Mouse (Mus musculus): Measurements from ENCODE around the gene Tmtc2. TPM values are rescaled to one million over a fixed set of nuclear protein-coding genes. Genes with fewer than 3 reads are reported as not detected.

Gene Tmtc2
- polyA plus RNA-seq, 1 experiment from 2014 or later = 5.4 TPM

DNA sequence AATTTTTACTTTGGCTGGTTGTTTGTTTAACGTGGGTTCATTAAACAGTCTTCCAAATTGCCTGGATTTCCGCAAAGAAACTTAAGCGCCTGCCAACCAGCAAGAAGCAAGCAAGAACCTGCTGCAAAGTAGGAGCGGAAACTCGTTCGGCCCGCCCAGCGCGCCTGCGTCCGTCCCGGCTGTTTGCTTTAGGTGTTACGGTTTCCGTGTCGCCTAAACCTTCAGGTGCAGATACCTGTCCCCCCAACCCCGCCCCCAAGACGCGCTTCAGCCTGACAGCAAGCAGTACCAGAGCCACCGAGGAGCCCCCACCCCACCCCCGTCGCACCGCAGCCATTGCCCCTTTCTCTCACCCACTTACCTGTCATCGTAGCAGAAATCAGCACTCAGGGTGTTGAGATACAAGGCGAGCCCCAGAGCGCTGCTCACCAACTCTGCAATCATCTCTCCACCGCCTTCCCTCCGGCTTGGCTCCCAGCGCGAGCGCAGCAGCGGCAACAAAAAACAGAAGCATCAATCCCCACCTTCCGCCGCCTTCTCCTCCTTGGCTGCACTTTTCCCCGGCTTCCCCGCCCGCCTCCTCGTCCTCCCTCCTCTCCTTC lies 844 bp downstream of the Tmtc2 start:
- under 1% methylated on average over 37 of the region's 37 CpGs for WGBS
- ATAC-seq = peak; percentile 18
- Histone ChIP-seq H3K4me3 (ENCODE audit: low read length) (peak overlapping the region; percentile 79), H3K4me2 (ENCODE audit: low read depth, low read length) (peak overlapping the region; percentile 93), H3K36me3 (ENCODE audit: control insufficient read depth, insufficient read depth, low read length) (no peaks in the 10 kb centered on the region), H3K4me1 (ENCODE audit: control insufficient read depth, insufficient read depth, low read length) (peaks cover 5% of the 10 kb centered on the region), H3K9me3 (ENCODE audit: control insufficient read depth, low read length) (no peaks in the 10 kb centered on the region), H3K9ac (ENCODE audit: low read depth, low read length) (peak overlapping the region; percentile 82), H3K27me3 (replicated peaks; ENCODE audit: control insufficient read depth, insufficient read depth, low read length) (no peaks in the 10 kb centered on the region), H3K27ac (ENCODE audit: low read length) (peak overlapping the region; percentile 88)

GRCm38 (mm10) chr10:105572829-105573228 lies 1.4 kb downstream of the Tmtc2 start:
- Histone ChIP-seq H3K36me3 (ENCODE audit: control insufficient read depth, insufficient read depth, low read length) (no peaks in the 10 kb centered on the region), H3K4me2 (ENCODE audit: low read depth, low read length) (peak overlapping the region; percentile 93), H3K9me3 (ENCODE audit: control insufficient read depth, low read length) (no peaks in the 10 kb centered on the region), H3K27ac (ENCODE audit: low read length) (no peak overlapping the region), H3K4me1 (ENCODE audit: control insufficient read depth, insufficient read depth, low read length) (no peaks in the 10 kb centered on the region), H3K4me3 (ENCODE audit: low read length) (peak overlapping the region; percentile 79), H3K9ac (ENCODE audit: low read depth, low read length) (peak overlapping the region; percentile 82; the same call in 1 of the 2 replicates), H3K27me3 (replicated peaks; ENCODE audit: control insufficient read depth, insufficient read depth, low read length) (no peaks in the 10 kb centered on the region)
- WGBS = 2% methylated on average over 16 of the region's 16 CpGs
- no peak for ATAC-seq

DNA sequence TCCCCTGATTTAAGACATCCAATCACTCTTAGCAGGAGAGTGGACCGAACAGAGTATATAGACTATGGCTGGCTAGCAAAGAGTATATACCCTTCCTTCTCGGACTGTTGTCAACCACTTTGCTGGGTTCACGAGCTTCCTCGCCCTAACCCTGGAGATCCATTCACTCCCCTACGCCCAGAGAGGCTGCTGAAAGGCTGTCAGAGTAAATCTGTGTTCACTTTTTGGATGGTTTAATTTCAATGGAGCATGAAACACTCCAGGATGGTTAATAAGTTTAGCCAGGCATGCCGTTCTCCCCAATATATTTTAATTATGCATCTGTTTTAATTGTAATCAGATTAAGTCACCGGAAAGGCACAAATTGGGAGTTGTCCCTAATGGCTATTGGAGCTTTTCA lies 1.9 kb downstream of the Tmtc2 start:
- no peaks in the 10 kb centered on the region for H3K4me1 ChIP-seq (ENCODE audit: control insufficient read depth, insufficient read depth, low read length)
- H3K27ac ChIP-seq (ENCODE audit: low read length) = no peak overlapping the region
- H3K27me3 ChIP-seq (replicated peaks; ENCODE audit: control insufficient read depth, insufficient read depth, low read length) = no peaks in the 10 kb centered on the region
- 65% methylated on average over 7 of the region's 7 CpGs for WGBS
- H3K9ac ChIP-seq (ENCODE audit: low read depth, low read length) = no peak overlapping the region
- H3K4me2 ChIP-seq (ENCODE audit: low read depth, low read length) = peak overlapping the region; percentile 93
- peak overlapping the region; percentile 79 for H3K4me3 ChIP-seq (ENCODE audit: low read length)
- ATAC-seq = no peak
- H3K36me3 ChIP-seq (ENCODE audit: control insufficient read depth, insufficient read depth, low read length) = no peaks in the 10 kb centered on the region
- no peaks in the 10 kb centered on the region for H3K9me3 ChIP-seq (ENCODE audit: control insufficient read depth, low read length)

DNA sequence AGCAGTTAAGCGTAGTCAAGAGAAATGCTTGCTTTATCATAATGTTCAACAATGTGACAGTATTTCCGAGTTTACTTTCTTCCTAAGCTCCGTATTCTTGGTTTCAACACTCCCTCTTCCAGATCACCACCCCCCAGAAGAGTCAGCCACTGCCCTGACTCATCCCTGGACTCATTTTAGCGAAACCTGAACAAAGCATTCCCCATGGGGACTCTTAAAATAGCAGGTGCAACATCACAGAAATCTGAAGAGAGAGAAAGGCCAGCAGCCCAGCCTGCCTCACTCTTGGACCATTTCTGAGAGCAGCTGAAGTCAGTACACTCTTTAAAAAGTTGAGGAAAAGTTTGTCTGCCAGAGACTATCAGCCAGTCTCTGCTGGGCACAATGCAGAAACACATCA lies 2.4 kb downstream of the Tmtc2 start:
- Histone ChIP-seq H3K9me3 (ENCODE audit: control insufficient read depth, low read length) (no peaks in the 10 kb centered on the region), H3K9ac (ENCODE audit: low read depth, low read length) (no peak overlapping the region), H3K4me2 (ENCODE audit: low read depth, low read length) (peak overlapping the region; percentile 93), H3K4me1 (ENCODE audit: control insufficient read depth, insufficient read depth, low read length) (no peaks in the 10 kb centered on the region), H3K27me3 (replicated peaks; ENCODE audit: control insufficient read depth, insufficient read depth, low read length) (no peaks in the 10 kb centered on the region), H3K27ac (ENCODE audit: low read length) (no peak overlapping the region), H3K36me3 (ENCODE audit: control insufficient read depth, insufficient read depth, low read length) (no peaks in the 10 kb centered on the region), H3K4me3 (ENCODE audit: low read length) (peak overlapping the region; percentile 29)
- ATAC-seq = no peak
- WGBS = 56% methylated on average over 4 of the region's 4 CpGs

- 0 out of 2 replicates have a peak overlapping the region, but pooled peaks have one; percentile 9 for H3K4me2 ChIP-seq (ENCODE audit: low read depth, low read length)
Measured at GRCm38 (mm10) chr10:105571019-105571418, 3.2 kb downstream of the Tmtc2 start.

GRCm38 (mm10) chr10:105569573-105569972 lies 4.7 kb downstream of the Tmtc2 start:
- Histone ChIP-seq H3K4me2 (ENCODE audit: low read depth, low read length) (no peak overlapping the region), H3K9ac (ENCODE audit: low read depth, low read length) (no peak overlapping the region), H3K4me3 (ENCODE audit: low read length) (no peak overlapping the region), H3K27ac (ENCODE audit: low read length) (no peak overlapping the region), H3K4me1 (ENCODE audit: control insufficient read depth, insufficient read depth, low read length) (no peaks in the 10 kb centered on the region), H3K27me3 (replicated peaks; ENCODE audit: control insufficient read depth, insufficient read depth, low read length) (no peaks in the 10 kb centered on the region), H3K36me3 (ENCODE audit: control insufficient read depth, insufficient read depth, low read length) (no peaks in the 10 kb centered on the region), H3K9me3 (ENCODE audit: control insufficient read depth, low read length) (no peaks in the 10 kb centered on the region)
- WGBS = 60% methylated on average over 4 of the region's 4 CpGs
- no peak for ATAC-seq

More at GRCm38 (mm10) chr10:105571019-105571418, 3.2 kb downstream of the Tmtc2 start:
- no peaks in the 10 kb centered on the region for H3K4me1 ChIP-seq (ENCODE audit: control insufficient read depth, insufficient read depth, low read length)
- H3K9me3 ChIP-seq (ENCODE audit: control insufficient read depth, low read length) = no peaks in the 10 kb centered on the region
- H3K4me3 ChIP-seq (ENCODE audit: low read length) = no peak overlapping the region
- no peaks in the 10 kb centered on the region for H3K27me3 ChIP-seq (replicated peaks; ENCODE audit: control insufficient read depth, insufficient read depth, low read length)
- WGBS = 82% methylated on average over 8 of the region's 8 CpGs
- no peak overlapping the region for H3K9ac ChIP-seq (ENCODE audit: low read depth, low read length)
- H3K36me3 ChIP-seq (ENCODE audit: control insufficient read depth, insufficient read depth, low read length) = no peaks in the 10 kb centered on the region
- H3K27ac ChIP-seq (ENCODE audit: low read length) = no peak overlapping the region
- ATAC-seq = no peak

DNA sequence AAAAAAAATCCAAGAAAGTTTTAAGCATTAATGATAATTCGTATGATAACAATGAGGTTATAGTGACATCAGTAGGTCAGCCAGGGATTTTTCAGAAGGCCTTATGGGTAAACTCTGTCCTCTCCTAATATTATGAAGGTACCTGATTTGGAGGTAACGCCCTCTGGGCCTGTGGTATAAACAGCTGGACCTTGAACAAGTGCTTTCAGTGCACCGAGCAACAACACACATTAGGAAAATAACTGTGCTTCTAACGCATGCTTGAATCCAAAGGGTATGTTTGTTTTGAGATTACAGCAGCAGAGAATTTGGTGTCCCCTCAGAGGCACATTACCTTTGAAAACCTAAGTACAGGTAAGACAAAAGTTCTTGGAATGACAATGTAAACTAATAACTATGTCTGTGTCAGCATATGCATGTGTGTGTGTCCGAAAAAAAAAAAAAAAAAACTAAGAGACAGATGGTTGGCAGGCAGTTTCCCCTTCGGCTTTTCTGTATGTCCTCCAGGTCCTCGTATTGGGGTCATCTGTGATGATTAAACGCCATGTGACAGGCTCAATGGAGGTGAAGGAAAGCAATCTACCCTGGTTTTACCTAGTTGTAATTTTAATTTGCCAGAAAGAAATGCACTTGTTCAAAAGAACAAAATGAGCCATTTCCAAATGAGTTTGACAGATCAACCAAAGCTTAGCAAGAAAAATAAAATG lies 6.3 kb downstream of the Tmtc2 start:
- Histone ChIP-seq H3K36me3 (ENCODE audit: control insufficient read depth, insufficient read depth, low read length) (no peaks in the 10 kb centered on the region), H3K9me3 (ENCODE audit: control insufficient read depth, low read length) (no peaks in the 10 kb centered on the region), H3K4me2 (ENCODE audit: low read depth, low read length) (no peak overlapping the region), H3K4me1 (ENCODE audit: control insufficient read depth, insufficient read depth, low read length) (no peaks in the 10 kb centered on the region), H3K9ac (ENCODE audit: low read depth, low read length) (no peak overlapping the region), H3K27me3 (replicated peaks; ENCODE audit: control insufficient read depth, insufficient read depth, low read length) (no peaks in the 10 kb centered on the region), H3K4me3 (ENCODE audit: low read length) (no peak overlapping the region), H3K27ac (ENCODE audit: low read length) (no peak overlapping the region)
- WGBS = 68% methylated on average over 8 of the region's 8 CpGs
- ATAC-seq = peak; percentile 72

GRCm38 (mm10) chr10:105561548-105561947 lies 12.7 kb downstream of the Tmtc2 start:
- Histone ChIP-seq H3K36me3 (ENCODE audit: control insufficient read depth, insufficient read depth, low read length) (no peaks in the 10 kb centered on the region), H3K27ac (ENCODE audit: low read length) (no peak overlapping the region), H3K9ac (ENCODE audit: low read depth, low read length) (no peak overlapping the region), H3K27me3 (replicated peaks; ENCODE audit: control insufficient read depth, insufficient read depth, low read length) (no peaks in the 10 kb centered on the region), H3K4me1 (ENCODE audit: control insufficient read depth, insufficient read depth, low read length) (no peaks in the 10 kb centered on the region), H3K4me2 (ENCODE audit: low read depth, low read length) (no peak overlapping the region), H3K4me3 (ENCODE audit: low read length) (no peak overlapping the region), H3K9me3 (ENCODE audit: control insufficient read depth, low read length) (no peaks in the 10 kb centered on the region)
- ATAC-seq = no peak
- WGBS = 91% methylated on average over 4 of the region's 4 CpGs

- 67% methylated on average over 5 of the region's 5 CpGs for WGBS
- H3K9me3 ChIP-seq (ENCODE audit: control insufficient read depth, low read length) = no peaks in the 10 kb centered on the region
- ATAC-seq = no peak
Measured at GRCm38 (mm10) chr10:105557581-105557980, 16.7 kb downstream of the Tmtc2 start.

More at GRCm38 (mm10) chr10:105557581-105557980, 16.7 kb downstream of the Tmtc2 start:
- Histone ChIP-seq H3K27ac (ENCODE audit: low read length) (no peak overlapping the region), H3K4me2 (ENCODE audit: low read depth, low read length) (no peak overlapping the region), H3K9ac (ENCODE audit: low read depth, low read length) (no peak overlapping the region), H3K36me3 (ENCODE audit: control insufficient read depth, insufficient read depth, low read length) (no peaks in the 10 kb centered on the region), H3K27me3 (replicated peaks; ENCODE audit: control insufficient read depth, insufficient read depth, low read length) (no peaks in the 10 kb centered on the region), H3K4me3 (ENCODE audit: low read length) (no peak overlapping the region), H3K4me1 (ENCODE audit: control insufficient read depth, insufficient read depth, low read length) (no peaks in the 10 kb centered on the region)

Measured in intestine, embryonic 16.5 days (tissue).